Mouse (Mus musculus) lung, postnatal 14 days (tissue): ENCODE measurements around the gene Dclk3.
A peak's percentile ranks its signal among the peaks of the same experiment; 100 is the strongest.

ENCODE experiments used
- DNase-seq: peaks from one replicate; pipeline ENCODE4 v3.0.0; 2021

Gene Dclk3

GRCm38 (mm10) chr9:111438904-111439835, at the start of gene Dclk3:
Gene Dclk3, plus strand, starts transcription at chr9:111439081.
- peak; percentile 38 for DNase-seq

GRCm38 (mm10) chr9:111390016-111390415, 48.9 kb upstream of the Dclk3 start:
- DNase-seq, result peak; percentile 34

GRCm38 (mm10) chr9:111391036-111391435, 47.8 kb upstream of the Dclk3 start:
- no peak for DNase-seq

- no peak for DNase-seq
Measured at GRCm38 (mm10) chr9:111391926-111392442, 46.9 kb upstream of the Dclk3 start.

DNA sequence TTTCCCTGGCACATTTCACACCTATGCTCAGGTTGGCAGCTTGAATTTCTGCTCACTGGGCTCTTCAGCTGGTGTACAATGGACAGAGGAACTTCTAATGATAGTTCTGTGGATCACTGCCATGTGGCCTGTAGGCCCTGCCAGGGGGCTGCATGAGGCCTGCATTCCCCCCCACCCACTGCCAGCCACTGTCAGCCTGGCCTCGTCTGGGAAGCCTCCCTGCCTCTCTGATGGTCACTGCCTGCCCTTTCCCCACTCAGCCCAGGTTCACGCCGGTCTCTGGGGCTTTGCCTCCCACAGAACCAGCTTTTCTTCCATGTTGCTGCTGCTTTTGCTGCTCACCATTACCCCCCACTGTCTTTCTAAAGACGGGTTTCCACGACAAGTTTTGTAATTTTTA, 43.6 kb upstream of the Dclk3 start:
- DNase-seq, result no peak

DNA sequence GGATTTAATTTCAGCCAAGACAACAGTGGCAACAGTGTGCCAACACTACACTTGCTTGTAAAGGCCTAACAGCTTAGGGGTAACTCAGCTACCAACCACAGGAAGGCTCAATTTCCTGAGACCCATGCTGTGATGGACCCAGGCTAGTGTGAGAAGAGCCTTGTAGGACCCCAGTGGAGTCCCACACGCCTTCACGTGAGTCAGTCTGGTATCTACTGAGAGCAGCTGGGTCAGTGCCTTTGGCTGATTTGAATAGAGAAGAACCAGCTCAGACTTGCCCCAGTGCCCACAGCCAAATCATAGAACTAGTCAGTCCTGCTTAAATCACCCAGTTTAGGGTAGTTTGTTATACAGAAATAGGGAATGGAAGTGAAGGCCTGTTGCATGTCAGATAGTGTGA, 40.8 kb upstream of the Dclk3 start:
- no peak for DNase-seq

GRCm38 (mm10) chr9:111400089-111400488, 38.8 kb upstream of the Dclk3 start:
- no peak for DNase-seq

DNA sequence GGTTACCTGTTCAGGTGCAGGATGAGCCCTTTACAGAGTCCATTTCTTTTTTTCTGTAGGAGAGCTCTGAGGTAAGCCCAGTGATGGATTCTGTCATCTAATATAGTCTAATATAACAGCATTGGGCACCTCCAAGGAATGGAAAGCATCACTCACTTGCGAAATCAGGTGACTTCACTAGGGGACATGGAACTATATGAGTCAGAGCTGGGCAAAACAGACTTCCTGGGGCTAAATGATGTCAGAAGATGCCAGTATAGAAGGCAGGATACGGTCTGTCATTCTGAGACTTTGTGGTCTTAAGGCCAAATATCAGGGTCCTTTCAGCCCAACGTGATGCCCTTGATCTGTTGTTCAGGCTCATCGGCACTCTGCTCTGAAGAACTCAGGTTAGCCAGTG, 35.7 kb upstream of the Dclk3 start:
- DNase-seq, result no peak

DNA sequence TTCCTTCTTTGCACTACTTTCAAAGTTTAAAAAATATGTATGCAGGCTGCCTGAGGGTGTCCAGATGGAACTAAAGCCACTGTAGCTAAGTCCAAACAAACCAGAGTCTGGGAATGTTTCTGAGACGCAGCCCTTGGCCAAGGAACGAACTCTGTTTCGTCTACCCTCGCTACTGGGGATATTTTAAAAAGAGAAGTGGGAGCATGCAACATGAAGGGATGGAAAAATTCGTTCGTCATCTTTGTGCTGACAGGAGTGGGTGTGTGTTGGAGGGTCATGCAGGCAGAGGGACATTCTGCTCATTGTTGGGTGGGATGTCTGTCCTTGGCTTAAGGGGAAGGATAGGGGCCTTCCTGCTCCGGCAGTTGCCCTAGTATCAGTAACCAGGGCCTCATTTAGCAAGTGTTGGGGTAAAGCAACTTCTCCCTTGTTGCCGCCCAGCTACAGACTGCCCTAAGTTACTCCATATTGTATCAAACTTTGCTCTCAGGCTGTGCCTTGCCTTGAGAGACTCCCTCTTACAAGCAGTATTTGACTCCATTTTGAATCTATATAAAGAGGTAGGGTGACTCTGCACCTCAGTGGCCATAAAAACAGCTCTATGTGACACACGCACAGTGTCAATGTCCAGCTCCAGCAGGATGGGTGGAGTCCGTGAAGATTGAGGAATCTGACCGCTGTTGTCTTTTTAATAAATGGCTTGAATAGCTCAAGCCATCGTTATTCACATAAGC, 34.4 kb upstream of the Dclk3 start:
- DNase-seq, result no peak

- DNase-seq, result no peak
Measured at GRCm38 (mm10) chr9:111405080-111405428, 33.8 kb upstream of the Dclk3 start.

DNA sequence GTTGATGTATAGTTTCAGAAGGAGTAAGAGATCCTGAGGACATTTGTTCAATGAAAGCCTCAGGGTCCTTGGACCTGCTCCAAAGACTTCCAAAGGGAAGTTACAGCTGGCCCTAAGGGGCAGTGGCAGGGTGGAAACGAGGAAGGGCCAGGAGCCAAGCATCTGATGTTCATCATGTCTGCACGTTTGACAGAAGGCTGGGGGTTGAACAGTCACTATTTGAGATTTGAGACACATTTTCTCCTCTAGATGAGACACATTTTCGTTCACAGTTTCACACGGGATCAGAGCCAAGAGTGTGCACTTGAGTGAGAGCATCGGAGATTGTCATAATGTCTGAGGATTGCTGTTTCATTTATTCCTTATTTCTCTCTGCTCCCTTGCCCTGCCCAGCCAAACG, 30.9 kb upstream of the Dclk3 start:
- peak; percentile 44 for DNase-seq

- no peak for DNase-seq
Measured at GRCm38 (mm10) chr9:111408427-111408826, 30.5 kb upstream of the Dclk3 start.

DNA sequence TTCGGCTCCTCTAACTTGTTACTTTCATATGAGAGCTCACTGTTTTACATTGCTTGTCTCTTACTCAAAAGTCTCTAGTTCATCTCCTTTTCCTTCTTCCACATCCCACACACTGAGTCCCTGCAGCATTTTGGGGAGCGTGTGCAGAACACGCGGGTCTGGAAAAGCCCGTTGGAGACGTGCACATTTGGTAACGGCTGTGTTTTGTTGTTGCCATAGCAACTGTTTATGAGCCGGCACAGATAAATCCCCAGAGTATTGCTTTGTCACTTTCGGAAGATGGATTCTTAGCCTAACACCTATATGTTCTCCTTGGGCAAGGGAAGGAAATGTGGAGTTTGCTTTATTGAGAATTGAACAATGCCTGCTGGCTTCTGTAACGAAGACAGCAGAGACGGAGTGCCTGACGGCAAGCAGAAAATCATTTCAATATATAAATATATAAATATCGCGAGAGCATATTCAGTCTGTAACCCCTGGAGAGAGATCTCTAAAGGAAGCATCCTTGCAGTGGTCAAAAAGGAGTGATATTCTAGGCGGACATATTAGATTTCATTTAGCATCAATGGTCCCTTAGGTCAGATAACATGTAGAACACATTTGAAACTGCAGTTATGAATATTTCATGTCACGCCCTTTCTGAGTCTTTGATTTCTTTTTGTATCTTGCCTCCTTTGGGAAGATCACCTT, 26.3 kb upstream of the Dclk3 start:
- no peak for DNase-seq

DNA sequence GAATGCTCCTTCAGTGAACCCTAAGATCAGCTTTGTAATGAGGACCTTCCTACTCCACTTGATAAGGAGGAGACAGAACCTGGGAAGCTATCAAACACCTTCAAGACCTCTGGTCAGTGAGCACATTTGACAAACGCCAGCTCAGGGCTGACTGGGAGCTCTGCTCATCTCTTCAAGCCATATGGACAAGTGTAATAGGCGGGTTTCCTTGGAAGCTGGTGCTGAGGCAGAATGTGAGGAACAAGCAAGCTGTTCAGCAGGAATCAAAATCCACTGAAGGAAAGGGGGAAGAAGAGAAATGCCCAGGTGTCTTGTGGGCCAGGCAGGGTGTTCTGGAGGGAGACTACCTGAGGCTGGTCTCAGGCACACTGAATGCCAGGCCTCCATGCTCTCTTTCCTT, 17.0 kb upstream of the Dclk3 start:
- no peak for DNase-seq

DNA sequence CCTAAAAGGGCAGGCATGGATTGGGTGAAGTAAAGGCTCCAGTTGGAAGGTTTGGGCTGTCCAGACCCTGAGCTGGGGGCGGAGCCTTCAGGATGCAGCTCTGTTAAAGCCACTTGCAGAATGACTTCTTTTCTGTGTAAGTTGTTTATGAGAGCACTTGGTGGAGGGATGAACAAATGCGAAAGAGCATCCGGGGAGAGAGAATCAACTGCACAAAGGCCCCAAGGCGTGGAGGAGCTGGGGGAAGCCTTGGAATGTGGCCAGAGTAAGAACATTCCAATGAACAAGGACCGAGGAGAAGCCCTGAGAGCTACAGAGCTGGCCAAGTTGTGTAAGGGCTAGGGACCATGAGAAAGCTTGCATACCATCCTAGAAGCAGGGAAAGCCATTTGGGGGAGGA, 16.3 kb upstream of the Dclk3 start:
- DNase-seq, result no peak

- DNase-seq, result no peak
Measured at GRCm38 (mm10) chr9:111425113-111425512, 13.8 kb upstream of the Dclk3 start.

- DNase-seq, result no peak
Measured at GRCm38 (mm10) chr9:111425952-111426351, 12.9 kb upstream of the Dclk3 start.

DNA sequence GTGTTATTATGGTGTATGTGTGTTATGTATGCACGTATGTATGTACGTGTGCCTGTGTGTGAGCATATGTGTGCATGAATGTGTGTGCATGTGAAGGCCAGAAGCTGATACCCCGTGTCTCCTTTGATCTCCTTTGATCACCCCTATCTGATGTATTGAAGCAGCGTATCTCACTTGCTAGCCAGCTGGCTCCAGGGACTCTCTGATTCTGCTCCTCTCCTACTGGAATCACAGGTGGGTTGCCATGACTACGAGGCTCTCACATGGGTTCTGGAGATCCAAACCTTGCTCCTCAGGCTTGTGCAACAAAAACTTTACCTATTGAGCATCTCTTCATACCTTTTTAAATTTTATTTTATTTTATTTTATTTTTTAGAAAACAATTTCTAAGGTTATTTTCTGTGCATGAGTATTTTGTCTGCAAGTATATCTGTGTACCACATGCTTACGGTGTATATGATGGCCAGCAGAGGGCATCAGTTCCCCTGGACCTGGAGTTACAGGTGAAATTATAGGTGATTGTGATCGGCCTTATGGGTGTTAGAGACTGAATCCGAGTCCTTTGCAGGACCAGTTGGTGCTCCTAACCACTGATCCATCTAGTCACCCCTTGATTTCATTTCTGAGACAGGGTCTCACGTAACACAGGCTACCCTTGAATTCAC, 10.9 kb upstream of the Dclk3 start:
- DNase-seq, result no peak

- DNase-seq, result peak; percentile 41
Measured at GRCm38 (mm10) chr9:111428698-111429362, 10.1 kb upstream of the Dclk3 start.

DNA sequence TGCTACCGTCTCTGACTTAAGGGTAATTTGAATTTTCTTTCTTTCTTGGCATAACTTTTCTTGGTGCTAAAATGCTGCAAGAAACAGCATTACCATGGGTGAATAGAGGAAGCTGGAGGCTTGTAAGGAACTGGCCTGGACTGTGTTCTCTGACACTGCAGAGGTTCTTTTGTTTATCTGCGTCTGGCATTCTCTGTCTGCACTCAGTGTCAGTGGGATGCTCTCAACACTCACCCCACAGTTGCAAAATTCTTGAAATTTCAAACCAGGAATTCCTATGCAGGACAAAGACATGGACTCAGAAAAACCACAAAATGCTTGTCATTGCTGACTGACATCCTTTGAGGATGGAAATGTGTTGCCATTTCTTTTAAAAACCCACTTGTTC, 9.5 kb upstream of the Dclk3 start:
- DNase-seq, result peak; percentile 15

GRCm38 (mm10) chr9:111435429-111435828, 3.5 kb upstream of the Dclk3 start:
- no peak for DNase-seq

- DNase-seq, result no peak
Measured at GRCm38 (mm10) chr9:111439836-111440201, 938 bp downstream of the Dclk3 start.
